Mouse (Mus musculus) lung, embryonic 15.5 days (tissue): ENCODE data around the gene Gm10961. TPM values are rescaled to one million over a fixed set of nuclear protein-coding genes. Genes with fewer than 3 reads are reported as not detected.

Experiments used
- ATAC-seq: fragments of 200-750 bp; cut with Nextera tagmentation; 2 replicates; pipeline ENCODE4 v1.8.0; 2017; ENCODE audit warnings: moderate number of reproducible peaks, borderline replicate concordance; ENCODE audit not compliant: low FRiP score, low TSS enrichment; ENCODE audit errors: extremely low read depth
- H3K27ac ChIP-seq: fragments of 300-500 bp; sonication (generic); 2 replicates; pipeline ENCODE4 v1.5.1; 2015; ENCODE audit warnings: moderate library complexity, mild to moderate bottlenecking, inconsistent platforms
- H3K27me3 ChIP-seq: fragments of 300-500 bp; sonication (generic); 2 replicates; pipeline ENCODE4 v1.6.1; 2015; ENCODE audit warnings: inconsistent platforms
- H3K36me3 ChIP-seq: fragments of 300-500 bp; sonication (generic); 2 replicates; pipeline ENCODE4 v1.6.1; 2015; ENCODE audit warnings: inconsistent platforms
- H3K4me1 ChIP-seq: fragments of 300-500 bp; sonication (generic); 2 replicates; pipeline ENCODE4 v1.6.1; 2015; ENCODE audit warnings: inconsistent platforms
- H3K4me2 ChIP-seq: fragments of 300-500 bp; sonication (generic); 2 replicates; pipeline ENCODE4 v1.6.1; 2015; ENCODE audit warnings: inconsistent platforms, mild to moderate bottlenecking, moderate library complexity
- H3K4me3 ChIP-seq: fragments of 300-500 bp; sonication (generic); 2 replicates; pipeline ENCODE4 v1.5.1; 2015; ENCODE audit warnings: mild to moderate bottlenecking, inconsistent platforms
- H3K9ac ChIP-seq: fragments of 300-500 bp; sonication (generic); 2 replicates; pipeline ENCODE4 v1.6.1; 2015; ENCODE audit warnings: inconsistent platforms
- H3K9me3 ChIP-seq: fragments of 300-500 bp; sonication (generic); 2 replicates; pipeline ENCODE4 v1.6.1; 2016; ENCODE audit warnings: inconsistent platforms
- WGBS: fragments of 180-500 bp; shearing (Covaris S2); methylation state at CpG from one replicate; pipeline ENCODE4 v1.1.7; 2015; 5-methylcytosine and 5-hydroxymethylcytosine counted together
- polyA plus RNA-seq: library from polyadenylated mRNA; unstranded; fragments of >200 nt; fragmentation: Nextera tagmentation; extraction: Ambion mirVana; gene quantifications from 2 replicates; pipeline ENCODE4 v1.2.1, GENCODE M21; 2015

The Gm10961 gene
- not detected in 2 replicates for polyA plus RNA-seq

DNA sequence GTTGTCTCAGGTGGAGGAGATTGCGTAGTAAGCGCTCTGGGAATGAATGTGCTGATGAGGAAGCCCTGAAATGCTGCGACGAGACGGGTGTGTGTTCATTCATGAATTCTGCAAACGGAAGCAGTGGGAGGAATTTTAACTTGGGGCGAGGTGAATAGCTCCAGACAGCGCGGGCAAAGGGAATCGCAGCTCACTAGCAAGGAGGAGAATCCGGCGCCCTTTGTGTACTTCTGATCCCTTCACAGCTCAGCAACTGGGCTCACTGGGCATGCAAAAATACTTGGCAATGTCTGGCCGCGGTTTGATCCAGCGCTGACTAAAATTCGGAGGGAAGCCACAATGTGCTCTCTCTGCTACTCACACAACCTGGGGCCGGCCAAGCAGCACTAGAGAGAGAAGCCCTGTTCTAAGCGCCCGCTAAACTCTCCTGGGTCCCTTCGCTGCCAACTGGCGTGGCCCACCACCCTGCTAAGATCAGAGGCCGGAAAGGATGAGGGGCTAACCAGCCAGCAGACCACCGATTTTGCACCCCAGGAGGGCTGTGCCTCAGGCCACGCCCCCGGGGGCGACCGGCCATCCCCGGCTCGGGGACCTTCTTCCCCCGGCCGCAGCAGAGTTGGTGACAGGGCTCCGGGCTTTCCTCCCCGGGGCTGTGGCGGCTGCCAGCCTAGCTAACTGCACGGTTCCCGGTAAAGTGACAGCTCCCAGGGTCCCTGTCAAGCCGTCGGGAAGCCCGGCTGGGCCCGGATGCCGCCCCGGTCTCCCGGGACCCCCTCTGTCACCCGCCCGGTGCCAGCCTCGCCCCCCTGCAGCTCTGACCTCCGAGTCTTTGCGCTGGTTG lies at the start of gene Gm10961:
TSS of gene Gm10961 (plus strand) at position 641 of the 841 bp plus-strand sequence.
- under 1% methylated on average over 46 of the region's 48 CpGs for WGBS
- Histone ChIP-seq H3K4me2 (peak within 1 kb of the TSS; percentile 76), H3K9me3 (no peaks in the 10 kb centered on the region), H3K27ac (peak within 1 kb of the TSS; percentile 86), H3K4me1 (peaks cover 11% of the 10 kb centered on the region), H3K36me3 (peaks cover 25% of the 10 kb centered on the region), H3K4me3 (peak within 1 kb of the TSS; percentile 86), H3K9ac (peak within 1 kb of the TSS; percentile 95), H3K27me3 (no peaks in the 10 kb centered on the region)
- peak; percentile 70 for ATAC-seq

DNA sequence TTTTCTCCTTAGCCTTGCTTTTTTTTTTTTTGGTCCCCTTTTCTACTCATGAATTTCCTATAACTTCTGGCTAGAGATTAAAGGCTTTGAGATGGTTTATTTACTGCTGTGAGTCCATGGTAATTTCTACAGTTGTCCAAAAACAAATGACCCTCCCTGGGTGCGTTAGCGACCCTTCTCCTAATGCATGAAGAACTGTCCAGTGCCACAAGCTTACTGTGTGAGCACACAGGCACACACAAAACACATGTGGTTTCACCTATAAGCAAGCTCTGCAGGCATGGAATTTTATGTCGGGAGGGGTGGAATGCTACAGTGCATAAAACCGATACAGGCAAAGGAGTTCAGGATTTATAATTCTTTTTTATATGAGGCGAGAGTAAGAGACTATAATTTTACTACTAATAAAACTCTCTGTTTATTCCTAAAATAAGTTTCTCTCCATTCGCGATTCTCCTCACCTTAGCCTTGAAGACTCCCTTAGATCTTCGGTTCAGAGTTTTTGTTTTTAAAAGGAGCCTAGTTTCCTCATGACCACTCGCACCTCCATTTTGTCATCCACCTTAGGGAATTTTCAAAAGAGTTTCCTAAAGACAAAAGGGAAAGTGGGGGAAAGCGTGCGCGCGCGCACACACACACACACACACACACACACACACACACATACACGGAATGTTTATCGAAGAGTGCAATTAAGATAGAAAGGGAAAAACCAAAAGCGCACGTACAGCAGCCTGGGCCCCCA lies 48.8 kb upstream of the Gm10961 start:
- Histone ChIP-seq H3K36me3 (no peaks in the 10 kb centered on the region), H3K9me3 (no peaks in the 10 kb centered on the region), H3K4me1 (peaks cover 11% of the 10 kb centered on the region), H3K27me3 (peaks cover 87% of the 10 kb centered on the region), H3K9ac (no peak overlapping the region), H3K27ac (no peak overlapping the region), H3K4me3 (peak overlapping the region; percentile 31), H3K4me2 (peak overlapping the region; percentile 58)
- WGBS, result 2% methylated on average over 18 of the region's 18 CpGs
- no peak for ATAC-seq

DNA sequence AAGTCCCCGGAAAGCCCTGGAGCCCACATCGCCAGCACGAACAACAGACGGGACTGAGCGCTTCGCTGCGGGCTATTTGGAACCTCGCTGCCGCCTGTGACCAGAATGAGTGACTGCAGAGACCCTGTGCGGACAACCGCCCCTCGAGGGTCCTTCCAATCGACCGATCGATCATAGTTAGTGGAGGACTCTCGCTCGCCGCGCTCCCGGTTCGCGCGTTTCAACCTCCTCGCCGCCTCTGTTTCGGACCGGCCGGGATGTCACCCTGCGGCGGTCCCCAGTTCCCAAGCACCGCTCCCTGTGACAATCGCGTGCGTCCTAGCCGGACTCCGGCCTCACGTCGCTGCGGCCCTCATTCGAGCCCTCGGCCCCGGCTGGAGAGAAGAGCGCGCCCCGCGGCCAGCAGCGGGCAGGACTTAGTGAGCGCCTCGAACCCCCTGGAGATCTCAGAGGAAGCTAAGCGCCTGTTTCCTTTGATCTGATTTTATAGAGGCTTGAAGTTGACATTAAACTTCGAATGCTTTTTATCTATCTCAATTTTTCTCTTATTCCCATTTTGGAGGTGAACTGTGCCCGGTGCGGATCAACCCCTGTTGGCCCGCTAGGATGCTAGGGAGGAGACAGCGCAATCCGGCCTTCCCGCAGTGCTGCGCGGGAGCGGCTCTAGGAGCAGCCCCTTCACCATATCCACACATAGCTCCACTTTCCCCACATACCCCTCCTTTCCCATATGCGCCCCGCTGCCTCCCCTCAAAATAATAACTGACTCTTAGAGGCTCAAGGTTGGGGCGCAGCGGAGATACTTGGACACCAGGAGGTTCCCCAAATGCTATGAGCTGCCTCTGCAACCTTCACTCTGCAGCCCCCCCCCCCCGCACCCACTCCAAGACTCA lies 48.0 kb upstream of the Gm10961 start:
- ATAC-seq, result no peak
- Histone ChIP-seq H3K27me3 (peaks cover 95% of the 10 kb centered on the region), H3K27ac (no peak overlapping the region), H3K4me3 (peak overlapping the region; percentile 31), H3K9me3 (no peaks in the 10 kb centered on the region), H3K4me1 (peaks cover 11% of the 10 kb centered on the region), H3K4me2 (peak overlapping the region; percentile 58), H3K9ac (no peak overlapping the region), H3K36me3 (no peaks in the 10 kb centered on the region)
- 2% methylated on average over 65 of the region's 65 CpGs for WGBS

DNA sequence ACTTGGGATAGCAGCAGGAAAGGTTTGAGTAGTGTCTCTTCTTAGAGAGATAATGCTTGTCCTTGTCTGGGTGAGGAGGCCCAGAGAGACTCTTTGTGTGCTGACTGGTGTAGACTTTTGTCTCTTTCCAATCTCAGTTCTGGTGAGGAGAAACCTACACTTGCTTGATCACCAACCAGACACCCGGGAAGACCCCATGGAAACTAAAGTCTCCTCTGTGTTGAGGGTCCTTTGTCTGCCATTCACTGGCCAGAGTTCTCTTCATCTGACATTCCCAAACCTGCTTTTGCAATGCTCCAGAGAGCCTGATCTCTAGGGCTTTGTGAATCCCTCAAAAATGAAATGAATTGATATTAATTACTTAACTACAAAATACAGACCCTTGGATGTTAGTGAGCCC lies 47.2 kb upstream of the Gm10961 start:
- peaks cover 11% of the 10 kb centered on the region for H3K4me1 ChIP-seq
- no peak for ATAC-seq
- no peak overlapping the region for H3K9ac ChIP-seq
- no peaks in the 10 kb centered on the region for H3K36me3 ChIP-seq
- H3K27ac ChIP-seq, result no peak overlapping the region
- H3K4me2 ChIP-seq, result no peak overlapping the region
- WGBS, result 21% methylated on average over 1 of the region's 1 CpGs
- no peaks in the 10 kb centered on the region for H3K9me3 ChIP-seq
- H3K4me3 ChIP-seq, result no peak overlapping the region
- H3K27me3 ChIP-seq, result peaks cover 99% of the 10 kb centered on the region

DNA sequence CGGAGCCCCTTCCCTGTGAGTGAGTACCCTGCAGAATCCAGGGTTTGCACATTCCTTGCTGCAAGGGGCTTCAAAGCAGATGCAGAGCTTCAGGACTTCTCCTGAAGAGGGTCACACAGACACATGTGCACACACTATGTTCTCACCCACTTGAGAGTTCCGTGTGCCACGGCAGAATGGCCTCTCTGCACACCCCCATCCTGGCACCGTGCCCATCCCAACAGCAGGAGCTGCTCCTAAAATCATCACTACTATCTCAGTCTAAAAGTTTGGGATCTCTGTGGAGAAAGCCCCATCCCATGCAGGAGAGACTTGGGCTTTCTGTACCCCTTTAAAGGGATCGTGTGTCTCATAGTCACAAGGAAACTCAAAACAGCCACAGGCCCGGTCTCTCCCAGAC lies 44.6 kb upstream of the Gm10961 start:
- Histone ChIP-seq H3K9me3 (no peaks in the 10 kb centered on the region), H3K4me2 (no peak overlapping the region), H3K4me3 (no peak overlapping the region), H3K27ac (no peak overlapping the region), H3K36me3 (no peaks in the 10 kb centered on the region), H3K4me1 (peaks cover 11% of the 10 kb centered on the region), H3K9ac (no peak overlapping the region), H3K27me3 (peaks cover 98% of the 10 kb centered on the region)
- WGBS, result 42% methylated on average over 6 of the region's 6 CpGs
- ATAC-seq, result no peak

DNA sequence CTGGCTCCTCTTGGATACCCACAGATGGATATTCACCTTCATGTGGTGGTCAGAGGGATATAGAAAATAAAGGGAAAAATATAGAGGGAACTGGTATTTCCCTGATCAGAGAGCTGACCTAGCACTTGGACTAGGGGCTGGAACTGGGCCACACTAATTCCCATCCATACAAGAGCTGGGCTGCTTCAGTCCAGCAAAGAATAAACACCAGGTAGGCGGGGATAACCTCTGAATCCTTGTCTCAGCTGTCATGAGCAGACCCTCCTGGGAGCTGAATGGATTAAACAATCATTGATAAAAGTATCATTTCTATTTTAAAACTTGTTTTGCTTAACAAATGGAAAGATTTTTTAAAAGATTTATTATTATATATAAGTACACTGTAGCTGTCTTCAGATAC lies 39.5 kb upstream of the Gm10961 start:
- no peaks in the 10 kb centered on the region for H3K9me3 ChIP-seq
- H3K9ac ChIP-seq, result no peak overlapping the region
- H3K4me2 ChIP-seq, result no peak overlapping the region
- ATAC-seq, result no peak
- peaks cover 98% of the 10 kb centered on the region for H3K27me3 ChIP-seq
- no peak overlapping the region for H3K4me3 ChIP-seq
- H3K36me3 ChIP-seq, result no peaks in the 10 kb centered on the region
- peaks cover 12% of the 10 kb centered on the region for H3K4me1 ChIP-seq
- no peak overlapping the region for H3K27ac ChIP-seq
- 43% methylated on average over 1 of the region's 1 CpGs for WGBS

DNA sequence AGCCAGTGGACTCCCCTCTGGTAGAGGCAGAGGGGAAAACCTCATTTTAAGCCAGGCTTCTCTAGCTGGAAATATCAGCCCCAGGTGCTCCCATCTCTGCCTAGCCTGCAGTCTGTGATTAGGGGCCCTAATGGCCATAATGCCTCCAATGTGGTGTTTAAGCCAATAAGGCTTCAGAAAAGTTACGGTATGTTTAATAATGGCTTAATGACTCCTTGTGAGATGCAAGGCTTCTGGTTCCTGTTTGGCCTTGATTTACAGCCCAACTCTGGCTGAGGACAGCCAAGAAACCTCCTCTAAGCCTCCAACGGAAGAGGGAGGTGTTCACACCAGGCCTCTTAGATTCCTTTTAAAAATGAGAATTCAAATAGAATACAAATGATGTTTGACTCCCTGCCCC lies 37.5 kb upstream of the Gm10961 start:
- H3K27ac ChIP-seq, result no peak overlapping the region
- no peak for ATAC-seq
- no peak overlapping the region for H3K9ac ChIP-seq
- 52% methylated on average over 2 of the region's 2 CpGs for WGBS
- peaks cover 98% of the 10 kb centered on the region for H3K27me3 ChIP-seq
- H3K4me3 ChIP-seq, result no peak overlapping the region
- H3K4me1 ChIP-seq, result peaks cover 12% of the 10 kb centered on the region
- no peaks in the 10 kb centered on the region for H3K9me3 ChIP-seq
- no peak overlapping the region for H3K4me2 ChIP-seq
- H3K36me3 ChIP-seq, result no peaks in the 10 kb centered on the region

DNA sequence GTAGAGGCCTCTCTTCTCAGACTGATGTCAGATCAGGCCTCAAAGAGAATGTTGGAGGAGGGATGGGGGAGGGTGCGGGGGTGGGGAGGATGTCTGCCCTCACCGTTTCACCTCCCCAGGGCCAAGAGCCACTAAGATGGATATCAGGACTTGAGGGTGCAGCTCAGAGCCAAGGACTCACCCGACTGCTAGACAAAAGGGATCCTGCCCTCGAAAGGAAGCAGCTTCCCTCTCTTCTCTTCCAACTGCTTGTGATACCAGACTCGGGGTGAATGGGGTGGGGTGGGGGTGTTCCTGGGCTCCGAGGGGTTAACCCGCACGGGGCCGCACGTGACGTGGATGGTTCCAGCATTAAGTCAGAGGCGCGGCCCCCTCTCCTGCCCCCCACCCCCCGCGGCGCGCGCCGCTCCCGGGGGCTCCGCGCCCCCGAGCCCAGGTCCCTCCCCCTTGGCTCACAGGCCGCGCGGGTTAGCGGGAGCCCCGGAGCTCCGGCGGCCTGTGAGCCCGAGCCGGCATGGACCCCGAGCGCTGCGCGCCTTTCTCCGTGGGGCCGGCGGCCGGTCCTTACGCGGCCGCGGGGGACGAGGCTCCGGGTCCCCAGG lies 36.4 kb upstream of the Gm10961 start, which contains the start of gene Alx3:
TSS of gene Alx3 (plus strand) at position 370 of the 602 bp plus-strand sequence.
- Histone ChIP-seq H3K9ac (no peak within 1 kb of the TSS), H3K27ac (no peak within 1 kb of the TSS), H3K36me3 (no peaks in the 10 kb centered on the region), H3K9me3 (no peaks in the 10 kb centered on the region), H3K27me3 (peaks cover 98% of the 10 kb centered on the region), H3K4me1 (peaks cover 12% of the 10 kb centered on the region), H3K4me3 (peak within 1 kb of the TSS; percentile 31), H3K4me2 (peak within 1 kb of the TSS; percentile 54)
- WGBS, result 2% methylated on average over 18 of the region's 46 CpGs
- peak; percentile 23; the same call in 1 of the 2 replicates for ATAC-seq

DNA sequence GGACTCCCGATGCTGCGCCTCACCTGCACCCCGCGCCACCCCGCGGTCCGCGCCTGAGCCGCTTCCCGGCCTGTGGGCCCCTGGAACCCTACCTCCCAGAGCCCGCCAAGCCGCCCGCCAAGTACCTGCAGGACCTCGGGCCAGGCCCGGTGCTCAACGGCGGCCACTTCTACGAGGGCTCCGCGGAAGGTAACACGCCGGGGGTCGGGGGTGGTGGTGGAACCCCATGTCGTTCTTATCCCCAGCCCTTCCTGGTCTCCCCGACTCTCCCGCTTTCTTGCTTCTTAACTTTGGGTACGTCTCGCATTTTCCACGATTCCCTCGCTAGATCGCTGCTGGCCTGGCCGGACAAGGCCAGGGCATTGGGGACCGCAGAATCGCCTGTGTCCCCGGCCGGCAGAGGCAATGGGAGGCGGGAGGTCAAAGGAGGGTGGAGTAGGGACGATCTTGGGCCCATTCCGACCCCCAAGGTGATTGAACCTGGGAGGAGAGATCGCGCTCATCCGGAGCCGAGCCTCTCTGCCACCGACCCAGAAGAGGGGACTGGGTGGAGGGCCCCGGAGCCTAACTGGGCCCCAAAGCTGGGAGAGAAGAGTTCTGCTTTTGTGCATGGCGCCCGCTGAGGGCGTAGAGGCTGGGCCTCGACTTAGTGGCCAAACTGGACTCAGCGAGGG lies 35.7 kb upstream of the Gm10961 start:
- peak; percentile 41; the same call in 1 of the 2 replicates for ATAC-seq
- under 1% methylated on average over 43 of the region's 50 CpGs for WGBS
- H3K9ac ChIP-seq, result no peak overlapping the region

DNA sequence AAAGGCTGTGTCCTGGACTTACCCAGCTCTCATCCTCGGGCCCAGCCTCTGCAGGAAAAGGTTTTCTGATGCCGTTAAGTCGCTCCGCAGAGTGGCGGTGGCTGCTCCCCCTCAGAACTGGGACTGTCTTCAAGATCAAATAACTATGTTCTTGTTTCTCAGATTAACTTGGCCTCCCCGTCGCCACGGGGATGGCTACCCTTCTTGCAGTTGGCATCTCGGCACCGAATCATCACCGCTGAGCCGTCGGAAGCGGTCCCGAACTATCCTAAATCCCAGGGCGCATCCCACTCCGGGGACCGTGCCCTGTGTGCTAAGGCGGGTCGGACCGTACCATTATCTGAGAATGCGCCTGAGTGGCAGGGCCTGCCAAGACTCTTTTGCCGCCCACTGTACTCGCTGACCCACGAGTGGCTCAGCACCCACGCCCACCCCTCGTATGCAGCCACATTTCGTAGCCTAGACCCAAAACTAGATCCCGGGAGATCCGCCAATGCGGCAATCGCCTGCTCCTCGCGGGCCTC lies 35.1 kb upstream of the Gm10961 start:
- ATAC-seq, result no peak
- 2% methylated on average over 34 of the region's 34 CpGs for WGBS
- peaks cover 12% of the 10 kb centered on the region for H3K4me1 ChIP-seq
- H3K4me2 ChIP-seq, result peak overlapping the region; percentile 54; the same call in 1 of the 2 replicates
- H3K9ac ChIP-seq, result no peak overlapping the region
- peak overlapping the region; percentile 31; the same call in 1 of the 2 replicates for H3K4me3 ChIP-seq
- H3K27ac ChIP-seq, result no peak overlapping the region
- H3K27me3 ChIP-seq, result peaks cover 100% of the 10 kb centered on the region
- H3K36me3 ChIP-seq, result no peaks in the 10 kb centered on the region
- H3K9me3 ChIP-seq, result no peaks in the 10 kb centered on the region

More for the DNA sequence above, 35.7 kb upstream of the Gm10961 start:
- peak overlapping the region; percentile 54 for H3K4me2 ChIP-seq
- H3K27ac ChIP-seq, result no peak overlapping the region
- no peaks in the 10 kb centered on the region for H3K9me3 ChIP-seq
- no peaks in the 10 kb centered on the region for H3K36me3 ChIP-seq
- peak overlapping the region; percentile 31 for H3K4me3 ChIP-seq
- H3K27me3 ChIP-seq, result peaks cover 98% of the 10 kb centered on the region
- peaks cover 12% of the 10 kb centered on the region for H3K4me1 ChIP-seq
